Mouse (Mus musculus): Measurements from ENCODE around the gene Cpsf4. TPM values are rescaled to one million over a fixed set of nuclear protein-coding genes. Genes with fewer than 3 reads are reported as not detected.
"Not testable (repeated sequence)": the region's sequence is repeated elsewhere in the genome, so short reads cannot be mapped to it uniquely, and the experiment has no call there.

Gene Cpsf4
- polyA plus RNA-seq, 1 experiment from 2014 or later = 27.3 TPM

GRCm38 (mm10) chr5:145130191-145130590, 36.8 kb upstream of the Cpsf4 start:
- Histone ChIP-seq H3K9me3 (ENCODE audit: control insufficient read depth, low read length) (no peaks in the 10 kb centered on the region), H3K27me3 (ENCODE audit: control insufficient read depth, insufficient read depth, low read length) (no peaks in the 10 kb centered on the region), H3K27ac (ENCODE audit: low read depth, low read length) (no peak overlapping the region), H3K36me3 (ENCODE audit: control insufficient read depth, insufficient read depth, low read length) (peaks cover 30% of the 10 kb centered on the region), H3K4me3 (ENCODE audit: low read depth, low read length) (no peak overlapping the region), H3K4me1 (replicated peaks; ENCODE audit: control insufficient read depth, insufficient read depth, low read length) (no peaks in the 10 kb centered on the region), H3K9ac (ENCODE audit: low read depth, low read length) (no peak overlapping the region), H3K4me2 (replicated peaks; ENCODE audit: low read depth, low read length) (no peak overlapping the region)
- ATAC-seq (ENCODE audit: low FRiP score) (no peak), DNase-seq (ENCODE audit: low spot score) (no peak)
- 92% methylated on average over 11 of the region's 11 CpGs for WGBS

GRCm38 (mm10) chr5:145130995-145131394, 36.0 kb upstream of the Cpsf4 start:
- H3K36me3 ChIP-seq (ENCODE audit: control insufficient read depth, insufficient read depth, low read length) = peaks cover 30% of the 10 kb centered on the region
- no peak overlapping the region for H3K27ac ChIP-seq (ENCODE audit: low read depth, low read length)
- H3K4me1 ChIP-seq (replicated peaks; ENCODE audit: control insufficient read depth, insufficient read depth, low read length) = no peaks in the 10 kb centered on the region
- no peak overlapping the region for H3K9ac ChIP-seq (ENCODE audit: low read depth, low read length)
- no peaks in the 10 kb centered on the region for H3K27me3 ChIP-seq (ENCODE audit: control insufficient read depth, insufficient read depth, low read length)
- no peak for DNase-seq (ENCODE audit: low spot score)
- no peak for ATAC-seq (ENCODE audit: low FRiP score)
- 95% methylated on average over 3 of the region's 3 CpGs for WGBS
- H3K9me3 ChIP-seq (ENCODE audit: control insufficient read depth, low read length) = no peaks in the 10 kb centered on the region
- H3K4me2 ChIP-seq (replicated peaks; ENCODE audit: low read depth, low read length) = no peak overlapping the region
- no peak overlapping the region for H3K4me3 ChIP-seq (ENCODE audit: low read depth, low read length)

GRCm38 (mm10) chr5:145133275-145133674, 33.7 kb upstream of the Cpsf4 start:
- not testable (repeated sequence) for H3K9ac ChIP-seq (ENCODE audit: low read depth, low read length); DNase-seq (ENCODE audit: low spot score); H3K27ac ChIP-seq (ENCODE audit: low read depth, low read length); H3K9me3 ChIP-seq (ENCODE audit: control insufficient read depth, low read length); H3K27me3 ChIP-seq (ENCODE audit: control insufficient read depth, insufficient read depth, low read length); H3K4me3 ChIP-seq (ENCODE audit: low read depth, low read length); H3K4me1 ChIP-seq (replicated peaks; ENCODE audit: control insufficient read depth, insufficient read depth, low read length); ATAC-seq (ENCODE audit: low FRiP score); H3K4me2 ChIP-seq (replicated peaks; ENCODE audit: low read depth, low read length)
- H3K36me3 ChIP-seq (ENCODE audit: control insufficient read depth, insufficient read depth, low read length) = peaks cover 27% of the 10 kb centered on the region
- 95% methylated on average over 6 of the region's 6 CpGs for WGBS

GRCm38 (mm10) chr5:145138836-145139235, 28.2 kb upstream of the Cpsf4 start:
- peaks cover 5% of the 10 kb centered on the region for H3K4me1 ChIP-seq (replicated peaks; ENCODE audit: control insufficient read depth, insufficient read depth, low read length)
- H3K4me3 ChIP-seq (ENCODE audit: low read depth, low read length) = peak overlapping the region; percentile 94
- H3K9ac ChIP-seq (ENCODE audit: low read depth, low read length) = peak overlapping the region; percentile 77
- WGBS = 25% methylated on average over 6 of the region's 6 CpGs
- no peaks in the 10 kb centered on the region for H3K9me3 ChIP-seq (ENCODE audit: control insufficient read depth, low read length)
- no peak overlapping the region for H3K27ac ChIP-seq (ENCODE audit: low read depth, low read length)
- ATAC-seq (ENCODE audit: low FRiP score) (no peak), DNase-seq (ENCODE audit: low spot score) (no peak)
- peaks cover 15% of the 10 kb centered on the region; the same call in 1 of the 2 replicates for H3K36me3 ChIP-seq (ENCODE audit: control insufficient read depth, insufficient read depth, low read length)
- no peaks in the 10 kb centered on the region for H3K27me3 ChIP-seq (ENCODE audit: control insufficient read depth, insufficient read depth, low read length)
- peak overlapping the region; percentile 69 for H3K4me2 ChIP-seq (replicated peaks; ENCODE audit: low read depth, low read length)

GRCm38 (mm10) chr5:145139571-145140519, 27.2 kb upstream of the Cpsf4 start, which contains the start of the genes Pdap1 and Bud31:
Gene Pdap1 (minus strand): TSS chr5:145140238.
Gene Bud31 (plus strand): TSS chr5:145140362.
- Histone ChIP-seq H3K36me3 (ENCODE audit: control insufficient read depth, insufficient read depth, low read length) (0 out of 2 replicates have a peak, but pooled peaks cover 7% of the 10 kb centered on the region), H3K4me1 (replicated peaks; ENCODE audit: control insufficient read depth, insufficient read depth, low read length) (peaks cover 5% of the 10 kb centered on the region), H3K9me3 (ENCODE audit: control insufficient read depth, low read length) (no peaks in the 10 kb centered on the region), H3K4me3 (ENCODE audit: low read depth, low read length) (peak within 1 kb of the TSS; percentile 94), H3K27ac (ENCODE audit: low read depth, low read length) (peak within 1 kb of the TSS; percentile 75), H3K27me3 (ENCODE audit: control insufficient read depth, insufficient read depth, low read length) (no peaks in the 10 kb centered on the region), H3K4me2 (replicated peaks; ENCODE audit: low read depth, low read length) (peak within 1 kb of the TSS; percentile 69), H3K9ac (ENCODE audit: low read depth, low read length) (peak within 1 kb of the TSS; percentile 77)
- DNase-seq (ENCODE audit: low spot score) (peak; percentile 95), ATAC-seq (ENCODE audit: low FRiP score) (peak; percentile 92)
- WGBS = under 1% methylated on average over 82 of the region's 84 CpGs

- Histone ChIP-seq H3K4me2 (replicated peaks; ENCODE audit: low read depth, low read length) (peak overlapping the region; percentile 62), H3K4me1 (replicated peaks; ENCODE audit: control insufficient read depth, insufficient read depth, low read length) (peaks cover 5% of the 10 kb centered on the region), H3K27me3 (ENCODE audit: control insufficient read depth, insufficient read depth, low read length) (no peaks in the 10 kb centered on the region), H3K27ac (ENCODE audit: low read depth, low read length) (peak overlapping the region; percentile 75), H3K4me3 (ENCODE audit: low read depth, low read length) (peak overlapping the region; percentile 94), H3K9me3 (ENCODE audit: control insufficient read depth, low read length) (no peaks in the 10 kb centered on the region), H3K9ac (ENCODE audit: low read depth, low read length) (peak overlapping the region; percentile 77), H3K36me3 (ENCODE audit: control insufficient read depth, insufficient read depth, low read length) (0 out of 2 replicates have a peak, but pooled peaks cover 11% of the 10 kb centered on the region)
- no peak for DNase-seq (ENCODE audit: low spot score)
- ATAC-seq (ENCODE audit: low FRiP score) = no peak
- WGBS = 1% methylated on average over 18 of the region's 18 CpGs
Measured at GRCm38 (mm10) chr5:145140611-145141010, 26.4 kb upstream of the Cpsf4 start.

- Histone ChIP-seq H3K9ac (ENCODE audit: low read depth, low read length) (no peak overlapping the region), H3K27ac (ENCODE audit: low read depth, low read length) (no peak overlapping the region)
- no peak for ATAC-seq (ENCODE audit: low FRiP score)
Measured at GRCm38 (mm10) chr5:145147748-145148147, 19.3 kb upstream of the Cpsf4 start.

GRCm38 (mm10) chr5:145149294-145149693, 17.7 kb upstream of the Cpsf4 start:
- H3K27ac ChIP-seq (ENCODE audit: low read depth, low read length) = no peak overlapping the region
- H3K9ac ChIP-seq (ENCODE audit: low read depth, low read length) = no peak overlapping the region
- no peaks in the 10 kb centered on the region for H3K4me1 ChIP-seq (replicated peaks; ENCODE audit: control insufficient read depth, insufficient read depth, low read length)
- H3K27me3 ChIP-seq (ENCODE audit: control insufficient read depth, insufficient read depth, low read length) = no peaks in the 10 kb centered on the region
- DNase-seq (ENCODE audit: low spot score) (no peak), ATAC-seq (ENCODE audit: low FRiP score) (no peak)
- 92% methylated on average over 6 of the region's 6 CpGs for WGBS
- peaks cover 22% of the 10 kb centered on the region; the same call in 1 of the 2 replicates for H3K36me3 ChIP-seq (ENCODE audit: control insufficient read depth, insufficient read depth, low read length)
- no peak overlapping the region for H3K4me3 ChIP-seq (ENCODE audit: low read depth, low read length)
- no peaks in the 10 kb centered on the region for H3K9me3 ChIP-seq (ENCODE audit: control insufficient read depth, low read length)
- H3K4me2 ChIP-seq (replicated peaks; ENCODE audit: low read depth, low read length) = no peak overlapping the region

More at GRCm38 (mm10) chr5:145147748-145148147, 19.3 kb upstream of the Cpsf4 start:
- H3K27me3 ChIP-seq (ENCODE audit: control insufficient read depth, insufficient read depth, low read length) = no peaks in the 10 kb centered on the region
- H3K9me3 ChIP-seq (ENCODE audit: control insufficient read depth, low read length) = no peaks in the 10 kb centered on the region
- peaks cover 26% of the 10 kb centered on the region; the same call in 1 of the 2 replicates for H3K36me3 ChIP-seq (ENCODE audit: control insufficient read depth, insufficient read depth, low read length)
- H3K4me2 ChIP-seq (replicated peaks; ENCODE audit: low read depth, low read length) = no peak overlapping the region
- DNase-seq (ENCODE audit: low spot score) = no peak
- H3K4me3 ChIP-seq (ENCODE audit: low read depth, low read length) = no peak overlapping the region
- no peaks in the 10 kb centered on the region for H3K4me1 ChIP-seq (replicated peaks; ENCODE audit: control insufficient read depth, insufficient read depth, low read length)
- WGBS = 92% methylated on average over 5 of the region's 5 CpGs

Measured in hindbrain, embryonic 11.5 days (tissue).